Mouse (Mus musculus): ENCODE data around the gene 4930467E23Rik. TPM values are rescaled to one million over a fixed set of nuclear protein-coding genes. Genes with fewer than 3 reads are reported as not detected.
"Not testable (repeated sequence)": the region's sequence is repeated elsewhere in the genome, so short reads cannot be mapped to it uniquely, and the experiment has no call there.

4930467E23Rik gene
- polyA plus RNA-seq, 1 experiment = not detected

DNA sequence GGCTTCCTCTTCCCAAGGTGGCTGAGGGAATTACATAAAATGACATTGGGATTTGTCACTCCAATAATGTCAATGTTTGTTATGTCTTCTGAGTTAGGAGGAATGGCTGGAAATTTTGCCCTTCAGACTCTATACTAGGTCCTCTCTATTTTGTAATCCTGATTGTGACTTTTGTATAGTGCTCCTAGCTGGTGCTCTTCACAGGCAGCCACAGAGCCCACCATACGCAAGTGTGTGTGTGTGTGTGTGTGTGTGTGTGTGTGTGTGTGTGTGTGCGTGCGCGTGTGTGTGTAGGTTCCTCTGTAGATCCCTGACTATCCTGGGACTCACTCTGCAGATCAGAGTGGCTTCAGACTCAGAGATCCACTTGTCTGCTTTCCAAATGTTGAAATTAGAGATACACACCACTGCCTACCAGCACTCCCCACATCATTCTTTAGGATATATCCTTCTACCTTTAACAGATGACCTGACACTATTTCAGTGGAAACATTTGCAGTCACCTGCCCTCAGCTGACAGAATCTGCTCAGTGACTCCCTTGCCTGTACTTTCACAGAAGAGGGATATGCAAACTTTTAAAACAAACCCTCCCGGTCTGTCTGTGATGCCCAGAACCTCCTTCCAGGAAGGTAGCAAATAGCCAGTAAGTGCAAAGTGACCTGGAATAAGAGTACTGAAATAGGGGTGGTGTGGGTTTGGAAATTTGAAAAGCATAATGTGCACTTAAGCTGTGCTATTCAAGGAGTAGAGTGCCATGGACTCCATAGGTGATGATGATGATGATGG, 52.1 kb downstream of the 4930467E23Rik start:
- DNase-seq (ENCODE audit: low read depth) = not testable (repeated sequence)

- DNase-seq (ENCODE audit: low read depth) = not testable (repeated sequence)
These were observed 53.4 kb downstream of the 4930467E23Rik start for GRCm38 (mm10) chr8:19782736-19783135.

DNA sequence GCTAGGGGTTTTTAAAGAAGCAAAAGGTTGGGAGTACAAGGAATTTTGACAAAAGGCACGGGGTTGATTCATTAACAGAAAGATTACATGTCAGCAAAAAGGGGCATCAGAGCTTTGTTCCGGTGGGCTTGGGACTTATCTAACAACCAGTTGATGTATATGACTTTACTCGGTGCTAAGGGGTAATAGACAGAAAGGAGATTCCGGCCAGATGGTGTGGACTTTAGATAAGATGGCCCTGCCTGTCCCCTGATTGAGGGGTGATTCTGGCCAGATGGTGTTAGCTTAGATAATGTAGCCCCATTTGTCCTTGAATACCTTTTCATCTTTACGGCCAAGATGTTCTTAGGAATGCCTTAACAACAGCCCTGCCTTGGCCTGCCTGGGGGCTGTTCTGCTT, 54.5 kb downstream of the 4930467E23Rik start:
- not testable (repeated sequence) for DNase-seq (ENCODE audit: low read depth)

GRCm38 (mm10) chr8:19784554-19785364, 55.4 kb downstream of the 4930467E23Rik start:
- DNase-seq (ENCODE audit: low read depth) = peak; percentile 74

GRCm38 (mm10) chr8:19792696-19793095, 63.3 kb downstream of the 4930467E23Rik start:
- DNase-seq (ENCODE audit: low read depth) = not testable (repeated sequence)

Other genes starting within 250 kb of the 4930467E23Rik start
- gene Defb7, start 234.5 kb upstream of the 4930467E23Rik start, polyA plus RNA-seq (2012; rRNA removed) = not detected in 2 replicates
- 0.14 TPM in 1 of 2 replicates, not detected in the other for gene Gm31371, start 173.8 kb downstream of the 4930467E23Rik start, polyA plus RNA-seq (2012; rRNA removed)

Data from gonadal fat pad, adult 2 months (tissue).